Mouse (Mus musculus) retina, embryonic 14.5 days (tissue): ENCODE data around the gene Ptpa.
A peak's percentile ranks its signal among the peaks of the same experiment; 100 is the strongest.
"Not testable (repeated sequence)": the region's sequence is repeated elsewhere in the genome, so short reads cannot be mapped to it uniquely, and the experiment has no call there.

ENCODE experiments used
- DNase-seq: peaks from one replicate; pipeline ENCODE4 v3.0.0-alpha.2; 2015; ENCODE audit warnings: low spot score

The Ptpa gene

GRCm38 (mm10) chr2:30402351-30402826, 13.4 kb upstream of the Ptpa start:
- DNase-seq = no peak

- no peak for DNase-seq
These were observed 13.0 kb upstream of the Ptpa start for GRCm38 (mm10) chr2:30402843-30403242.

GRCm38 (mm10) chr2:30403870-30404269, 12.0 kb upstream of the Ptpa start:
- no peak for DNase-seq

GRCm38 (mm10) chr2:30407221-30407620, 8.6 kb upstream of the Ptpa start:
- no peak for DNase-seq

GRCm38 (mm10) chr2:30407778-30408177, 8.1 kb upstream of the Ptpa start:
- DNase-seq = no peak

GRCm38 (mm10) chr2:30408452-30409100, 7.3 kb upstream of the Ptpa start:
- no peak for DNase-seq

- no peak for DNase-seq
These were observed 6.2 kb upstream of the Ptpa start for GRCm38 (mm10) chr2:30409454-30410176.

GRCm38 (mm10) chr2:30413038-30413973, 2.5 kb upstream of the Ptpa start:
- no peak for DNase-seq

GRCm38 (mm10) chr2:30414101-30414500, 1.7 kb upstream of the Ptpa start:
- no peak for DNase-seq

- DNase-seq = no peak
These were observed 1.2 kb upstream of the Ptpa start for GRCm38 (mm10) chr2:30414681-30415080.

GRCm38 (mm10) chr2:30415157-30415935, 493 bp upstream of the Ptpa start, which contains the start of gene Crat:
Gene Crat (minus strand): TSS chr2:30415813.
- peak; percentile 86 for DNase-seq

- DNase-seq = no peak
These were observed 768 bp downstream of the Ptpa start for GRCm38 (mm10) chr2:30416649-30416965.

GRCm38 (mm10) chr2:30417154-30417553, 1.3 kb downstream of the Ptpa start:
- not testable (repeated sequence) for DNase-seq

- no peak for DNase-seq
These were observed 1.8 kb downstream of the Ptpa start for GRCm38 (mm10) chr2:30417595-30418165.

GRCm38 (mm10) chr2:30418259-30418658, 2.4 kb downstream of the Ptpa start:
- DNase-seq = no peak

- DNase-seq = no peak
These were observed 3.3 kb downstream of the Ptpa start for GRCm38 (mm10) chr2:30419112-30419511.

GRCm38 (mm10) chr2:30421432-30421831, 5.6 kb downstream of the Ptpa start:
- no peak for DNase-seq

- no peak for DNase-seq
These were observed 13.3 kb downstream of the Ptpa start for GRCm38 (mm10) chr2:30429156-30429555.

- DNase-seq = peak; percentile 92
These were observed 19.7 kb downstream of the Ptpa start for GRCm38 (mm10) chr2:30435326-30436155.

GRCm38 (mm10) chr2:30436156-30436545, 20.3 kb downstream of the Ptpa start:
- no peak for DNase-seq
